Mouse (Mus musculus): Measurements from ENCODE around the gene Pkp3. TPM values are rescaled to one million over a fixed set of nuclear protein-coding genes. Genes with fewer than 3 reads are reported as not detected.

Gene Pkp3
- polyA plus RNA-seq, 1 experiment from 2014 or later: 11.1 TPM

- H3K4me1 ChIP-seq (replicated peaks; ENCODE audit: insufficient read depth, low read length): 0 out of 2 replicates have a peak, but pooled peaks cover 10% of the 10 kb centered on the region
- no peak overlapping the region for H3K27ac ChIP-seq
- no peaks in the 10 kb centered on the region for H3K36me3 ChIP-seq (ENCODE audit: insufficient read depth, low read length)
- no peak overlapping the region for H3K4me2 ChIP-seq (ENCODE audit: low read length)
- H3K4me3 ChIP-seq (replicated peaks; ENCODE audit: low read depth, low read length): no peak overlapping the region
- no peak for DNase-seq (ENCODE audit: low spot score)
- 31% methylated on average over 23 of the region's 23 CpGs for WGBS
- H3K9me3 ChIP-seq (replicated peaks; ENCODE audit: low read length): no peaks in the 10 kb centered on the region
- ATAC-seq (replicated peaks; ENCODE audit: low FRiP score, low read depth): no peak
- TF ChIP-seq CTCF (IDR thresholded peaks at IDR 0.05; ENCODE audit: low read depth): peak; percentile 73
- H3K9ac ChIP-seq (ENCODE audit: low read depth, low read length): no peak overlapping the region
- peaks cover 10% of the 10 kb centered on the region; the same call in 1 of the 2 replicates for H3K27me3 ChIP-seq (ENCODE audit: insufficient read depth, low read length)
These were observed 5.8 kb upstream of the Pkp3 start for GRCm38 (mm10) chr7:141072017-141072745.

DNA sequence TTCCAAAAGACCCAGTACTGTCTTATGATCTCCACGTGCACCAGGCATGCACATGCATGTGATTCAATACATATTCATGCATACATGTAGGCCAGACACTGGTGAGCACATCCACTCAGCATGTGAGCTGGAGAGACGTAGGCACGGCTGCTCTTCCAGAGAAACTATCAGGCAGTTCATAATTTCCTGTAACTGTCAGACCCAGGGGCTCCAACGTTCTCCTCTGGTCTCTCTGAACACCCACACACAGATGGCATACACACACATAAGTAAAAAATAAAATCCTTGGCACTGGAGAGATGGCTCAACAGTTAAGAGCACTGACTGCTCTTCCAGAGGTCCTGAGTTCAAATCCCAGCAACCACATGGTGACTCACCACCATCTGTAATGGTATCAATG lies 4.2 kb upstream of the Pkp3 start:
- DNase-seq (ENCODE audit: low spot score) (no peak), ATAC-seq (replicated peaks; ENCODE audit: low FRiP score, low read depth) (no peak)
- no peak for TF ChIP-seq CTCF (IDR thresholded peaks at IDR 0.05; ENCODE audit: low read depth)
- Histone ChIP-seq H3K36me3 (ENCODE audit: insufficient read depth, low read length) (no peaks in the 10 kb centered on the region), H3K4me2 (ENCODE audit: low read length) (no peak overlapping the region), H3K4me3 (replicated peaks; ENCODE audit: low read depth, low read length) (no peak overlapping the region), H3K4me1 (replicated peaks; ENCODE audit: insufficient read depth, low read length) (0 out of 2 replicates have a peak, but pooled peaks cover 10% of the 10 kb centered on the region), H3K27ac (no peak overlapping the region), H3K27me3 (ENCODE audit: insufficient read depth, low read length) (peaks cover 10% of the 10 kb centered on the region; the same call in 1 of the 2 replicates), H3K9me3 (replicated peaks; ENCODE audit: low read length) (no peaks in the 10 kb centered on the region), H3K9ac (ENCODE audit: low read depth, low read length) (no peak overlapping the region)
- 79% methylated on average over 4 of the region's 4 CpGs for WGBS

- DNase-seq (ENCODE audit: low spot score): no peak
- no peaks in the 10 kb centered on the region for H3K9me3 ChIP-seq (replicated peaks; ENCODE audit: low read length)
- H3K4me1 ChIP-seq (replicated peaks; ENCODE audit: insufficient read depth, low read length): no peaks in the 10 kb centered on the region; the same call in 1 of the 2 replicates
- H3K4me3 ChIP-seq (replicated peaks; ENCODE audit: low read depth, low read length): no peak overlapping the region
- no peaks in the 10 kb centered on the region for H3K27me3 ChIP-seq (ENCODE audit: insufficient read depth, low read length)
- ATAC-seq (replicated peaks; ENCODE audit: low FRiP score, low read depth): no peak
- H3K4me2 ChIP-seq (ENCODE audit: low read length): no peak overlapping the region
- no peak overlapping the region for H3K9ac ChIP-seq (ENCODE audit: low read depth, low read length)
- TF ChIP-seq CTCF (IDR thresholded peaks at IDR 0.05; ENCODE audit: low read depth): no peak
- WGBS: 71% methylated on average over 4 of the region's 4 CpGs
- H3K27ac ChIP-seq: no peak overlapping the region
- 0 out of 2 replicates have a peak, but pooled peaks cover under 1% of the 10 kb centered on the region for H3K36me3 ChIP-seq (ENCODE audit: insufficient read depth, low read length)
These were observed 858 bp downstream of the Pkp3 start for GRCm38 (mm10) chr7:141078876-141079275.

DNA sequence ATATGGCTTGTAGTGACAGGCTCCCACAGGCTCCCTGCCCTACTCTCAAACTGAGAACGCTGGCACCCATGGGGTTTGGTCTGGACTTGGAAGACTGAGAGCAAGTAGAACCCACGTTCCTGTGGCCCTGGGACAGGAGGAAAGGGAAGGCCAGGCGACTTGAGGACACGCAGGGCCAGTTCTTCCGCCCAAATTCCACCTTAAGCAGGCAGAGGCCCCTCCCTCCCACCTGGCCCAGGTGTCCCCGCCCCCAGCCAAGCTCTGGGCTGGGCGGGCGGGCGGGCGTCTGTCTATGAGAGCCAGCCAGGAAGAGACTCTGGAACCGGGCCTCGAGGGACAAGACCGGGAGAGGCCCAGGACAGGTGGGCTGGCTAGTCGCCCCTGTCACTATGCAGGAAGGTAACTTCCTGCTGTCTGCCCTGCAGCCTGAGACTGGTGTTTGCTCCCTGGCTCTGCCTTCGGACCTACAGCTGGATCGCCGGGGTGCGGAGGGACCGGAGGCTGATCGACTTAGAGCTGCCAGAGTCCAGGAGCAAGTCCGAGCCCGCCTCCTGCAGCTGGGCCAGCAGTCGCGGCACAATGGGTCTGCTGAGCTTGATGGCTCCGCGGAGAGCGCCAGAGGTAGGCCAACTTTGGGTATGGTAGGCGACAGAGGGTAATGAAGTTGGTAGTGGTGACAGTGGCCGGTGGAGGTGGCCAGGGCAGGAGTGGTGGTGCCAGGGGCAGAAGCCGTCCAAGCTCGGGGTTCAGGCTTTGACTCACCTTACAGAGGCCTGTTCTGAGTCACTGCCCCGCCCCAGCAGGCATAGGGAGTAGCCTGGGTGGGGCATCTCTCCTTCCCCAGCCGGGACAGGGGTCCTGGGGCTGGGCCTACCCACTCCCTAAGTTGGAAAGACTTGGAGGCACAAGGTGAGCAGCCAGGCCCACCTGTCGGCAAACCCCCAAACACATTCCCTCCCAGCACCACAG lies 1.7 kb downstream of the Pkp3 start:
- Histone ChIP-seq H3K4me3 (replicated peaks; ENCODE audit: low read depth, low read length) (peak overlapping the region; percentile 24), H3K4me2 (ENCODE audit: low read length) (peak overlapping the region; percentile 48), H3K4me1 (replicated peaks; ENCODE audit: insufficient read depth, low read length) (no peaks in the 10 kb centered on the region; the same call in 1 of the 2 replicates), H3K36me3 (ENCODE audit: insufficient read depth, low read length) (0 out of 2 replicates have a peak, but pooled peaks cover 6% of the 10 kb centered on the region), H3K27ac (peak overlapping the region; percentile 31; the same call in 1 of the 2 replicates), H3K9ac (ENCODE audit: low read depth, low read length) (peak overlapping the region; percentile 42; the same call in 1 of the 2 replicates), H3K9me3 (replicated peaks; ENCODE audit: low read length) (no peaks in the 10 kb centered on the region), H3K27me3 (ENCODE audit: insufficient read depth, low read length) (no peaks in the 10 kb centered on the region)
- no peak for TF ChIP-seq CTCF (IDR thresholded peaks at IDR 0.05; ENCODE audit: low read depth)
- peak; percentile 63 for ATAC-seq (replicated peaks; ENCODE audit: low FRiP score, low read depth)
- DNase-seq (ENCODE audit: low spot score): no peak
- 19% methylated on average over 34 of the region's 34 CpGs for WGBS

- H3K4me2 ChIP-seq (ENCODE audit: low read length): no peak overlapping the region
- H3K36me3 ChIP-seq (ENCODE audit: insufficient read depth, low read length): 0 out of 2 replicates have a peak, but pooled peaks cover 6% of the 10 kb centered on the region
- H3K4me3 ChIP-seq (replicated peaks; ENCODE audit: low read depth, low read length): no peak overlapping the region
- WGBS: 45% methylated on average over 8 of the region's 8 CpGs
- H3K9me3 ChIP-seq (replicated peaks; ENCODE audit: low read length): no peaks in the 10 kb centered on the region
- H3K27ac ChIP-seq: no peak overlapping the region
- TF ChIP-seq CTCF (IDR thresholded peaks at IDR 0.05; ENCODE audit: low read depth): no peak
- H3K4me1 ChIP-seq (replicated peaks; ENCODE audit: insufficient read depth, low read length): peaks cover 5% of the 10 kb centered on the region
- no peak overlapping the region for H3K9ac ChIP-seq (ENCODE audit: low read depth, low read length)
- H3K27me3 ChIP-seq (ENCODE audit: insufficient read depth, low read length): no peaks in the 10 kb centered on the region
- ATAC-seq (replicated peaks; ENCODE audit: low FRiP score, low read depth): no peak
- DNase-seq (ENCODE audit: low spot score): no peak
These were observed 9.9 kb downstream of the Pkp3 start for GRCm38 (mm10) chr7:141087894-141088293.

DNA sequence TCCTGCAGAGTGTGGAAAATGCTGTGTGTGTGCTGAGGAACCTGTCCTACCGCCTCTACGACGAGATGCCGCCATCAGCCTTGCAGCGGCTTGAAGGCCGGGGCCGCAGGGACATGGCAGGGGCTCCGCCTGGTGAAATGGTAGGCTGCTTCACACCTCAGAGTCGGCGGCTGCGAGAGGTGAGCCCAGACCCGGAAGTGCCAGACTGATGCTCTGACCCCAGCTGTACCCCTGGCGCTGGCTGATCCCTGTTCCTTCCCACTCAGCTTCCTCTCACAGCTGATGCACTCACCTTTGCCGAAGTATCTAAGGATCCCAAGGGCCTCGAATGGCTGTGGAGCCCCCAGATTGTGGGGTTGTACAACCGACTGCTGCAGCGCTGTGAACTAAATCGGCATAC lies 10.5 kb downstream of the Pkp3 start:
- no peak for TF ChIP-seq CTCF (IDR thresholded peaks at IDR 0.05; ENCODE audit: low read depth)
- Histone ChIP-seq H3K4me3 (replicated peaks; ENCODE audit: low read depth, low read length) (no peak overlapping the region), H3K27me3 (ENCODE audit: insufficient read depth, low read length) (no peaks in the 10 kb centered on the region), H3K4me1 (replicated peaks; ENCODE audit: insufficient read depth, low read length) (peaks cover 7% of the 10 kb centered on the region), H3K4me2 (ENCODE audit: low read length) (no peak overlapping the region), H3K27ac (no peak overlapping the region), H3K9ac (ENCODE audit: low read depth, low read length) (no peak overlapping the region), H3K9me3 (replicated peaks; ENCODE audit: low read length) (no peaks in the 10 kb centered on the region), H3K36me3 (ENCODE audit: insufficient read depth, low read length) (0 out of 2 replicates have a peak, but pooled peaks cover 6% of the 10 kb centered on the region)
- 17% methylated on average over 18 of the region's 18 CpGs for WGBS
- ATAC-seq (replicated peaks; ENCODE audit: low FRiP score, low read depth): no peak
- DNase-seq (ENCODE audit: low spot score): no peak

Measured in kidney, postnatal 0 days (tissue).